Mouse (Mus musculus): Measurements from ENCODE around the gene Mrps27. TPM values are rescaled to one million over a fixed set of nuclear protein-coding genes. Genes with fewer than 3 reads are reported as not detected.

Mrps27 gene
- total and polyA plus RNA-seq, 3 experiments = 32.6 to 64.8 (median 46.8) TPM

GRCm38 (mm10) chr13:99358921-99359320, 14.3 kb downstream of the Mrps27 start:
- H3K9ac ChIP-seq (ENCODE audit: insufficient read depth, low read depth) = no peak overlapping the region
- H3K4me3 ChIP-seq (replicated peaks in 1 of 3; ENCODE audit: low read depth in 2 of 3, low read length in 2 of 3, poor library complexity in 1 of 3) = no peak overlapping the region
- no peak overlapping the region for H3K27ac ChIP-seq (ENCODE audit: insufficient read depth, low read depth)
- H3K27me3 ChIP-seq (replicated peaks) = no peaks in the 10 kb centered on the region
- dilution Hi-C loops (cut with MboI; ENCODE audit: extremely low pct_ligation_motif_present, extremely low pct_unique_long_range_greater_than_20kb, low sequenced_read_pairs) (no loop called here), in situ Hi-C loops (cut with MboI; ENCODE audit: low pct_ligation_motif_present, low pct_unique_long_range_greater_than_20kb, low sequenced_read_pairs) (no loop called here)
- no peaks in the 10 kb centered on the region for H3K9me3 ChIP-seq (replicated peaks; ENCODE audit: low read length)
- H3K4me2 ChIP-seq (ENCODE audit: insufficient read depth, low read depth, poor library complexity, severe bottlenecking) = no peak overlapping the region
- no peak for TF ChIP-seq USF2 (conservative IDR thresholded peaks at IDR 0.05; ENCODE audit: low read depth, low read length)
- TF ChIP-seq HCFC1 (IDR thresholded peaks at IDR 0.05; ENCODE audit: low read depth, low read length) = no peak
- no peak for TF ChIP-seq BHLHE40 (IDR thresholded peaks at IDR 0.05; ENCODE audit: low read depth, low read length)
- no peak for TF ChIP-seq ZC3H11A (IDR thresholded peaks at IDR 0.05; ENCODE audit: low read depth, low read length)
- TF ChIP-seq JUN (IDR thresholded peaks at IDR 0.05; ENCODE audit: insufficient read depth, low read depth, low read length) = no peak
- no peak for TF ChIP-seq EP300 (IDR thresholded peaks at IDR 0.05; ENCODE audit: low read length)
- TF ChIP-seq CHD2 (IDR thresholded peaks at IDR 0.05; ENCODE audit: low read length) = no peak
- TF ChIP-seq USF1 (IDR thresholded peaks at IDR 0.05; ENCODE audit: low read depth, low read length) = no peak
- no peak for TF ChIP-seq E2F4 (IDR thresholded peaks at IDR 0.05; ENCODE audit: insufficient replicate concordance, low read depth, low read length)
- no peak for TF ChIP-seq PAX5 (IDR thresholded peaks at IDR 0.05; ENCODE audit: low read length)
- TF ChIP-seq KAT2A (IDR thresholded peaks at IDR 0.05; ENCODE audit: insufficient replicate concordance, low read length) = no peak
- TF ChIP-seq ETS1 (conservative IDR thresholded peaks at IDR 0.05; ENCODE audit: low read depth, low read length) = no peak
- no peak for TF ChIP-seq MAZ (IDR thresholded peaks at IDR 0.05; ENCODE audit: low read depth, low read length)
- TF ChIP-seq POLR2A (IDR thresholded peaks at IDR 0.05; ENCODE audit: low read depth, low read length) = no peak
- no peak for TF ChIP-seq JUND (conservative IDR thresholded peaks at IDR 0.05; ENCODE audit: low read depth, low read length)
- TF ChIP-seq RAD21 (IDR thresholded peaks at IDR 0.05; ENCODE audit: low read depth, low read length) = no peak
- TF ChIP-seq SIN3A (IDR thresholded peaks at IDR 0.05; ENCODE audit: low read length) = no peak
- no peak for TF ChIP-seq ZMIZ1 (IDR thresholded peaks at IDR 0.05; ENCODE audit: low read depth, low read length)
- peaks cover 16% of the 10 kb centered on the region for H3K79me2 ChIP-seq (replicated peaks; ENCODE audit: control insufficient read depth, extremely low read depth, insufficient read depth, poor library complexity, severe bottlenecking)
- DNase-seq (ENCODE audit: extremely low read depth) = no peak
- no peaks in the 10 kb centered on the region for H3K4me1 ChIP-seq (ENCODE audit: control insufficient read depth in 1 of 2, insufficient read depth in 2 of 2)
- peaks cover 51 to 93% of the 10 kb centered on the region in 2 experiments for H3K36me3 ChIP-seq (replicated peaks in 1 of 2; ENCODE audit: control insufficient read depth in 1 of 2, insufficient read depth in 1 of 2, low read length in 1 of 2)

- TF ChIP-seq IRF4 (IDR thresholded peaks at IDR 0.05; ENCODE audit: low read depth, low read length) (no peak), RCOR1 (conservative IDR thresholded peaks at IDR 0.05; ENCODE audit: low read depth, low read length) (no peak), HCFC1 (IDR thresholded peaks at IDR 0.05; ENCODE audit: low read depth, low read length) (no peak), ZC3H11A (IDR thresholded peaks at IDR 0.05; ENCODE audit: low read depth, low read length) (no peak), MAX (IDR thresholded peaks at IDR 0.05; ENCODE audit: low read length) (no peak), TCF12 (IDR thresholded peaks at IDR 0.05; ENCODE audit: low read depth, low read length) (no peak), ELF1 (IDR thresholded peaks at IDR 0.05; ENCODE audit: low read depth, low read length) (no peak), MAZ (IDR thresholded peaks at IDR 0.05; ENCODE audit: low read depth, low read length) (no peak), E2F4 (IDR thresholded peaks at IDR 0.05; ENCODE audit: insufficient replicate concordance, low read depth, low read length) (no peak), ZKSCAN1 (IDR thresholded peaks at IDR 0.05; ENCODE audit: borderline replicate concordance, low read depth, low read length) (no peak), USF1 (IDR thresholded peaks at IDR 0.05; ENCODE audit: low read depth, low read length) (no peak), KAT2A (IDR thresholded peaks at IDR 0.05; ENCODE audit: insufficient replicate concordance, low read length) (no peak)
- Histone ChIP-seq H3K4me3 (replicated peaks in 1 of 3; ENCODE audit: low read depth in 2 of 3, low read length in 2 of 3, poor library complexity in 1 of 3) (no peak overlapping the region), H3K9ac (ENCODE audit: insufficient read depth, low read depth) (no peak overlapping the region), H3K79me2 (replicated peaks; ENCODE audit: control insufficient read depth, extremely low read depth, insufficient read depth, poor library complexity, severe bottlenecking) (no peaks in the 10 kb centered on the region), H3K4me2 (ENCODE audit: insufficient read depth, low read depth, poor library complexity, severe bottlenecking) (no peak overlapping the region), H3K27ac (ENCODE audit: insufficient read depth, low read depth) (no peak overlapping the region), H3K36me3 (replicated peaks in 1 of 2; ENCODE audit: control insufficient read depth in 1 of 2, insufficient read depth in 1 of 2, low read length in 1 of 2) (peaks cover 52 to 97% of the 10 kb centered on the region in 2 experiments), H3K9me3 (replicated peaks; ENCODE audit: low read length) (no peaks in the 10 kb centered on the region), H3K4me1 (ENCODE audit: control insufficient read depth in 1 of 2, insufficient read depth in 2 of 2) (peaks cover 0 to 3% of the 10 kb centered on the region in 2 experiments; a peak in 1 of 4 replicates), H3K27me3 (replicated peaks) (no peaks in the 10 kb centered on the region)
- dilution Hi-C loops (cut with MboI; ENCODE audit: extremely low pct_ligation_motif_present, extremely low pct_unique_long_range_greater_than_20kb, low sequenced_read_pairs) (no loop called here), in situ Hi-C loops (cut with MboI; ENCODE audit: low pct_ligation_motif_present, low pct_unique_long_range_greater_than_20kb, low sequenced_read_pairs) (no loop called here)
- no peak for DNase-seq (ENCODE audit: extremely low read depth)
These were observed 19.3 kb downstream of the Mrps27 start for GRCm38 (mm10) chr13:99363866-99364265.
